Mouse (Mus musculus): ENCODE measurements at regions not wholly inside any gene's neighbourhood (a gene's known extent, or its start where the extent isn't known, plus 50 kb on each side); places are given as distances from the start of the nearest gene placed in this dataset.

DNA sequence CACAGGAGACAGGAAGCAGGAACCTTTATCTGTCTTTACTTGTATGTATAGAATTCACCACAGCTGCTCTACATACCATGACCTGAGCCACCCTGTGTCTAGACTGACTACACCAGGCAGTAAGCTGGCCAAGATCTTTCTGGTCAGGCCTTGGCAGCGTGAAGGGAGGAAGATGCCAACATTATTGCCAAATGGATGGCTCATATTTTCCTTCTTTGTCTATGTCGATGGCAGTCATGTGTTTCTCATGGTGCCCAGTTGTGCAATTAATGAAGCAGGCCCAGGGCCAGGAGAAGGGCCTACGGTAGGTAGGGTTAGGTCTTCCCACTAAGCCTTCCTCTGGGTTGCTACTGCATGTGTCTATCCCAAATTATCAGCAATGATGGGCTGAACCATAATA is 243.8 kb downstream of the Pik3r1 start:
- no peak for ATAC-seq (ENCODE audit: low FRiP score, low TSS enrichment)
- 97% methylated on average over 3 of the region's 3 CpGs for WGBS
- H3K9ac ChIP-seq (replicated peaks; ENCODE audit: low read length) = no peak overlapping the region

GRCm38 (mm10) chr13:101523492-101523891 is 244.5 kb downstream of the Pik3r1 start:
- Histone ChIP-seq H3K27me3 (ENCODE audit: insufficient read depth, low read length) (no peaks in the 10 kb centered on the region), H3K9me3 (ENCODE audit: low read length) (no peaks in the 10 kb centered on the region), H3K27ac (ENCODE audit: low read length) (no peak overlapping the region), H3K4me1 (ENCODE audit: insufficient read depth, low read length) (no peaks in the 10 kb centered on the region), H3K4me3 (ENCODE audit: low read length) (no peak overlapping the region), H3K4me2 (replicated peaks; ENCODE audit: low read depth, low read length) (no peak overlapping the region), H3K36me3 (ENCODE audit: insufficient read depth, low read length) (no peaks in the 10 kb centered on the region), H3K9ac (replicated peaks; ENCODE audit: low read length) (no peak overlapping the region)
- WGBS = 63% methylated on average over 3 of the region's 3 CpGs
- no peak; the same call in 1 of the 2 replicates for ATAC-seq (ENCODE audit: low FRiP score, low TSS enrichment)

More for the DNA sequence above, 243.8 kb downstream of the Pik3r1 start:
- Histone ChIP-seq H3K4me2 (replicated peaks; ENCODE audit: low read depth, low read length) (no peak overlapping the region), H3K36me3 (ENCODE audit: insufficient read depth, low read length) (no peaks in the 10 kb centered on the region), H3K4me1 (ENCODE audit: insufficient read depth, low read length) (no peaks in the 10 kb centered on the region), H3K9me3 (ENCODE audit: low read length) (0 out of 2 replicates have a peak, but pooled peaks cover under 1% of the 10 kb centered on the region), H3K27ac (ENCODE audit: low read length) (no peak overlapping the region), H3K4me3 (ENCODE audit: low read length) (no peak overlapping the region), H3K27me3 (ENCODE audit: insufficient read depth, low read length) (no peaks in the 10 kb centered on the region)

- H3K36me3 ChIP-seq (ENCODE audit: insufficient read depth, low read length) = no peaks in the 10 kb centered on the region
- H3K9me3 ChIP-seq (ENCODE audit: low read length) = no peaks in the 10 kb centered on the region
- H3K4me1 ChIP-seq (ENCODE audit: insufficient read depth, low read length) = no peaks in the 10 kb centered on the region
- WGBS = 88% methylated on average over 2 of the region's 2 CpGs
- H3K9ac ChIP-seq (replicated peaks; ENCODE audit: low read length) = no peak overlapping the region
- no peak overlapping the region for H3K27ac ChIP-seq (ENCODE audit: low read length)
- H3K4me3 ChIP-seq (ENCODE audit: low read length) = no peak overlapping the region
- H3K27me3 ChIP-seq (ENCODE audit: insufficient read depth, low read length) = no peaks in the 10 kb centered on the region
- H3K4me2 ChIP-seq (replicated peaks; ENCODE audit: low read depth, low read length) = no peak overlapping the region
- no peak for ATAC-seq (ENCODE audit: low FRiP score, low TSS enrichment)
Observed at GRCm38 (mm10) chr13:101522597-101522996, 245.4 kb downstream of the Pik3r1 start.

DNA sequence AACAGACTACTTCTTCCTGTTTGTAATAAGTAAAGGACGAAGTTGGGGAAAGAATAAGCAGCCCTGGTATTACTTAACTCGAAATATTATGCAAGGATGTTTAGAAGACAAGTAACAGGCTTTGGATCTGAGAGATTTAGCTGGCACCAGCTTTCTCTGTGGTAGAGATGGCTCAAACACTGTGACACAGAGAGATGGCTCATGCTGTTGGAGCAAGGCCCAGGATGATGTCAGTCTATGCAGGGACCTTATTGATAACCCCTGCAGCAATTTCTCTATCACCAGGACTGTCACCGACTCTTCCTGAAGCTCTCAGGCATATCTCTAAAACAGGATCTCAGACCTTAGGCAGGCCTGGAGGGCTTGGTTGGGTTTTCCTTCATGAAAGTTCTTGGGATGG is 254.7 kb downstream of the Pik3r1 start:
- Histone ChIP-seq H3K4me2 (replicated peaks; ENCODE audit: low read depth, low read length) (no peak overlapping the region), H3K27ac (ENCODE audit: low read length) (no peak overlapping the region), H3K4me1 (ENCODE audit: insufficient read depth, low read length) (0 out of 2 replicates have a peak, but pooled peaks cover 4% of the 10 kb centered on the region), H3K4me3 (ENCODE audit: low read length) (no peak overlapping the region), H3K27me3 (ENCODE audit: insufficient read depth, low read length) (no peaks in the 10 kb centered on the region), H3K9me3 (ENCODE audit: low read length) (peaks cover 5% of the 10 kb centered on the region; the same call in 1 of the 2 replicates), H3K36me3 (ENCODE audit: insufficient read depth, low read length) (no peaks in the 10 kb centered on the region), H3K9ac (replicated peaks; ENCODE audit: low read length) (no peak overlapping the region)
- ATAC-seq (ENCODE audit: low FRiP score, low TSS enrichment) = no peak
- WGBS = 89% methylated on average over 3 of the region's 3 CpGs

GRCm38 (mm10) chr13:101509946-101510345 is 258.1 kb downstream of the Pik3r1 start:
- Histone ChIP-seq H3K4me2 (replicated peaks; ENCODE audit: low read depth, low read length) (no peak overlapping the region), H3K9me3 (ENCODE audit: low read length) (no peaks in the 10 kb centered on the region), H3K4me3 (ENCODE audit: low read length) (no peak overlapping the region), H3K4me1 (ENCODE audit: insufficient read depth, low read length) (0 out of 2 replicates have a peak, but pooled peaks cover 4% of the 10 kb centered on the region), H3K36me3 (ENCODE audit: insufficient read depth, low read length) (no peaks in the 10 kb centered on the region), H3K27ac (ENCODE audit: low read length) (no peak overlapping the region), H3K9ac (replicated peaks; ENCODE audit: low read length) (no peak overlapping the region), H3K27me3 (ENCODE audit: insufficient read depth, low read length) (no peaks in the 10 kb centered on the region)
- ATAC-seq (ENCODE audit: low FRiP score, low TSS enrichment) = peak; percentile 46; the same call in 1 of the 2 replicates
- 53% methylated on average over 1 of the region's 1 CpGs for WGBS

DNA sequence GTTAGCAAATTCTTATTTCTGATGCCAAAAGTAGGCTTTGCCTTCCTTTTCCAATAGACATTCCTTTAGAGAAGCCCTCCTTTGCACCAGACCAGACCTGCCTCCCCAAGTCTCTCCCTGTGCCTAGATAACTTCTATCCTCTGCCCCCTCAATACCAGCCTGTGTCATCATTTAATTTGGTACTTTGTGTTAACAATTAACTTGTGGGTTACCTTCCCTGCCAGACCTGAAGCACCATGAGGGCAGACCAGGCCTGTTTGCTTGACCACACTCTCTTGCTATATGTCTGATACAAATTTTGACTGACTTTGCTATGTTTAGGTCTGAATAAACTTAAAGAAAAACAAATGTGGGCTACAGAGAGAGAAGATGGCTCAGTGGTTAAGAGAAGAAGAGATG is 259.7 kb downstream of the Pik3r1 start:
- Histone ChIP-seq H3K4me2 (replicated peaks; ENCODE audit: low read depth, low read length) (no peak overlapping the region), H3K27me3 (ENCODE audit: insufficient read depth, low read length) (no peaks in the 10 kb centered on the region), H3K36me3 (ENCODE audit: insufficient read depth, low read length) (no peaks in the 10 kb centered on the region), H3K9me3 (ENCODE audit: low read length) (no peaks in the 10 kb centered on the region), H3K4me1 (ENCODE audit: insufficient read depth, low read length) (0 out of 2 replicates have a peak, but pooled peaks cover 4% of the 10 kb centered on the region), H3K9ac (replicated peaks; ENCODE audit: low read length) (no peak overlapping the region), H3K4me3 (ENCODE audit: low read length) (no peak overlapping the region), H3K27ac (ENCODE audit: low read length) (no peak overlapping the region)
- no peak for ATAC-seq (ENCODE audit: low FRiP score, low TSS enrichment)

GRCm38 (mm10) chr13:101506696-101507095 is 261.3 kb downstream of the Pik3r1 start:
- Histone ChIP-seq H3K4me1 (ENCODE audit: insufficient read depth, low read length) (0 out of 2 replicates have a peak, but pooled peaks cover 4% of the 10 kb centered on the region), H3K9ac (replicated peaks; ENCODE audit: low read length) (no peak overlapping the region), H3K4me3 (ENCODE audit: low read length) (no peak overlapping the region), H3K4me2 (replicated peaks; ENCODE audit: low read depth, low read length) (no peak overlapping the region), H3K9me3 (ENCODE audit: low read length) (no peaks in the 10 kb centered on the region), H3K27ac (ENCODE audit: low read length) (no peak overlapping the region), H3K36me3 (ENCODE audit: insufficient read depth, low read length) (no peaks in the 10 kb centered on the region), H3K27me3 (ENCODE audit: insufficient read depth, low read length) (no peaks in the 10 kb centered on the region)
- ATAC-seq (ENCODE audit: low FRiP score, low TSS enrichment) = no peak

- 84% methylated on average over 1 of the region's 1 CpGs for WGBS
Observed at GRCm38 (mm10) chr13:101505054-101505453, 263.0 kb downstream of the Pik3r1 start.

GRCm38 (mm10) chr13:101504241-101504640 is 263.8 kb downstream of the Pik3r1 start:
- no peaks in the 10 kb centered on the region for H3K4me1 ChIP-seq (ENCODE audit: insufficient read depth, low read length)
- H3K4me2 ChIP-seq (replicated peaks; ENCODE audit: low read depth, low read length) = no peak overlapping the region
- no peak overlapping the region for H3K27ac ChIP-seq (ENCODE audit: low read length)
- H3K9ac ChIP-seq (replicated peaks; ENCODE audit: low read length) = no peak overlapping the region
- no peaks in the 10 kb centered on the region for H3K27me3 ChIP-seq (ENCODE audit: insufficient read depth, low read length)
- H3K9me3 ChIP-seq (ENCODE audit: low read length) = no peaks in the 10 kb centered on the region
- H3K4me3 ChIP-seq (ENCODE audit: low read length) = no peak overlapping the region
- H3K36me3 ChIP-seq (ENCODE audit: insufficient read depth, low read length) = no peaks in the 10 kb centered on the region
- ATAC-seq (ENCODE audit: low FRiP score, low TSS enrichment) = no peak
- WGBS = 46% methylated on average over 5 of the region's 5 CpGs

More at GRCm38 (mm10) chr13:101505054-101505453, 263.0 kb downstream of the Pik3r1 start:
- H3K36me3 ChIP-seq (ENCODE audit: insufficient read depth, low read length) = no peaks in the 10 kb centered on the region
- no peaks in the 10 kb centered on the region for H3K9me3 ChIP-seq (ENCODE audit: low read length)
- H3K4me2 ChIP-seq (replicated peaks; ENCODE audit: low read depth, low read length) = no peak overlapping the region
- H3K4me3 ChIP-seq (ENCODE audit: low read length) = no peak overlapping the region
- no peak overlapping the region for H3K27ac ChIP-seq (ENCODE audit: low read length)
- ATAC-seq (ENCODE audit: low FRiP score, low TSS enrichment) = no peak
- no peak overlapping the region for H3K9ac ChIP-seq (replicated peaks; ENCODE audit: low read length)
- H3K4me1 ChIP-seq (ENCODE audit: insufficient read depth, low read length) = 0 out of 2 replicates have a peak, but pooled peaks cover 2% of the 10 kb centered on the region
- no peaks in the 10 kb centered on the region for H3K27me3 ChIP-seq (ENCODE audit: insufficient read depth, low read length)

- ATAC-seq (ENCODE audit: low FRiP score, low TSS enrichment) = no peak
- Histone ChIP-seq H3K27ac (ENCODE audit: low read length) (no peak overlapping the region), H3K4me1 (ENCODE audit: insufficient read depth, low read length) (no peaks in the 10 kb centered on the region), H3K9ac (replicated peaks; ENCODE audit: low read length) (no peak overlapping the region), H3K27me3 (ENCODE audit: insufficient read depth, low read length) (no peaks in the 10 kb centered on the region), H3K36me3 (ENCODE audit: insufficient read depth, low read length) (no peaks in the 10 kb centered on the region), H3K4me3 (ENCODE audit: low read length) (no peak overlapping the region), H3K9me3 (ENCODE audit: low read length) (no peaks in the 10 kb centered on the region), H3K4me2 (replicated peaks; ENCODE audit: low read depth, low read length) (no peak overlapping the region)
- 75% methylated on average over 5 of the region's 5 CpGs for WGBS
Observed at GRCm38 (mm10) chr13:101501845-101502284, 266.2 kb downstream of the Pik3r1 start.

Data from kidney, embryonic 16.5 days (tissue).